Comparison of ENCODE assay signal across 17 mouse cellular contexts in the genomic region with DNA sequence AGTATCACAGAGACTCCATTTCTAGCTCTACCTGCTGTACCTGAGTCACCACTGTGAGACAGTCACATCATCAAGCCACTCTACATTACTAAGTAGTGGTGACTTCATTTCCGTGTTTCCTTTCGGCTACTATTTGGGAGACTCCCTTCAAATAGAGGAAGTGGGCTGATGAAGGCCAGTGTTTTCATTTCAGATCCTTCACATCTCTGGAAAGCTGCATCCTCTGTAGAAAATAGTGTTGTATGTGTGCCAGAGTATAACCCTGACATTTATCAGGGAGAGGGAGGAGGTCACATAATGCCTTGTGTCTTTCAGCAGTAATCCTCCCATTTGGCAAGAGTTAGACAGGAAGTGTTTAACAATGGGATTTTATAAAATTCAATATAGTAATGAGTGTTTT.
DNase-seq lines count a peak whose midpoint lies in the region; ATAC-seq and TF ChIP-seq lines count a peak whose summit lies in the region.
"Had no signal": no experiment of that assay in that cellular context is flagged by ENCODE, and none has a peak within 500 bp of the region (broad histone marks: within the 10 kb centered on the region; RNA-seq: fewer than 3 reads in every experiment).

No protein-coding gene starts in this region.

- H3K4me1 ChIP-seq in heart, adult 2 months (ENCODE audit: control insufficient read depth, insufficient read depth, low read length), result peaks cover 11% of the 10 kb centered on the region
- no peaks in the 10 kb centered on the region; the same call in 1 of the 2 replicates for H3K4me1 ChIP-seq in kidney, postnatal 0 days (replicated peaks; ENCODE audit: insufficient read depth, low read length)
- peaks cover 20% of the 10 kb centered on the region for H3K4me1 ChIP-seq in heart, embryonic 15.5 days (replicated peaks)
- no peaks in the 10 kb centered on the region for H3K4me1 ChIP-seq in hindbrain, embryonic 12.5 days
- H3K4me1 ChIP-seq: hindbrain, embryonic 10.5 days; limb, embryonic 13.5 days; stomach, embryonic 15.5 days had no signal

- peak; percentile 46; the same call in 1 of the 2 replicates for TF ChIP-seq POLR2A in heart, adult 2 months (IDR thresholded peaks at IDR 0.05; ENCODE audit: insufficient read depth, low read depth, low read length)

- no peak overlapping the region for H3K9ac ChIP-seq in heart, adult 2 months (ENCODE audit: low read depth, low read length)
- no peak overlapping the region for H3K9ac ChIP-seq in kidney, postnatal 0 days (ENCODE audit: low read depth, low read length)
- H3K9ac ChIP-seq in heart, embryonic 15.5 days, result no peak overlapping the region
- no peak overlapping the region for H3K9ac ChIP-seq in hindbrain, embryonic 12.5 days
- H3K9ac ChIP-seq: limb, embryonic 13.5 days; stomach, embryonic 15.5 days had no signal

- H3K27ac ChIP-seq in heart, adult 2 months, result peak overlapping the region; percentile 70
- H3K27ac ChIP-seq in kidney, postnatal 0 days, result 0 out of 2 replicates have a peak overlapping the region, but pooled peaks have one; percentile 8
- peak overlapping the region; percentile 14; the same call in 1 of the 2 replicates for H3K27ac ChIP-seq in heart, embryonic 15.5 days
- H3K27ac ChIP-seq in hindbrain, embryonic 12.5 days, result no peak overlapping the region
- H3K27ac ChIP-seq: hindbrain, embryonic 10.5 days; limb, embryonic 13.5 days; stomach, embryonic 15.5 days had no signal

- WGBS in heart, adult 2 months, result 33% methylated on average over 2 of the region's 2 CpGs
- WGBS in kidney, postnatal 0 days, result 77% methylated on average over 2 of the region's 2 CpGs
- WGBS in heart, embryonic 15.5 days, result 62% methylated on average over 2 of the region's 2 CpGs
- 95% methylated on average over 2 of the region's 2 CpGs for WGBS in hindbrain, embryonic 12.5 days

- DNase-seq in heart, adult 2 months, result peak in 1 of 2 experiments; percentile 17
- no peak for DNase-seq in heart, postnatal 36 days
- peak; percentile 66 for DNase-seq in kidney, postnatal 0 days (ENCODE audit: low spot score)
- DNase-seq in kidney, postnatal 4 days, result no peak
- DNase-seq in kidney, postnatal 14 days, result peak; percentile 36
- DNase-seq: cerebellum, postnatal 14 days; layer of hippocampus, adult 9-11 months; spleen, adult 18-20 months had no signal

- no peak overlapping the region for H3K4me2 ChIP-seq in kidney, postnatal 0 days (ENCODE audit: low read length)
- H3K4me2 ChIP-seq in heart, embryonic 15.5 days, result no peak overlapping the region
- H3K4me2 ChIP-seq in hindbrain, embryonic 12.5 days (replicated peaks), result no peak overlapping the region
- H3K4me2 ChIP-seq: limb, embryonic 13.5 days; stomach, embryonic 15.5 days had no signal

- intact Hi-C loops in heart, adult 2 months (cut with DNase I), result loop anchor here (5.0 to 10.0 kb wide), 5 partner anchors 78 to 675 kb away; no protein-coding TSS in a partner anchor
- intact Hi-C loops in heart, postnatal 36 days (cut with DNase I), result loop anchor here (2.0 to 10.0 kb wide), 3 partner anchors 77 to 675 kb away; no protein-coding TSS in a partner anchor

- no peaks in the 10 kb centered on the region for H3K27me3 ChIP-seq in heart, adult 2 months (ENCODE audit: control insufficient read depth, insufficient read depth, low read length)
- no peaks in the 10 kb centered on the region for H3K27me3 ChIP-seq in kidney, postnatal 0 days (ENCODE audit: insufficient read depth, low read length)
- H3K27me3 ChIP-seq in heart, embryonic 15.5 days, result no peaks in the 10 kb centered on the region
- no peaks in the 10 kb centered on the region for H3K27me3 ChIP-seq in hindbrain, embryonic 12.5 days
- H3K27me3 ChIP-seq: limb, embryonic 13.5 days; stomach, embryonic 15.5 days had no signal

- no peak for TF ChIP-seq CTCF in heart, adult 2 months (IDR thresholded peaks at IDR 0.05)
- no peak for TF ChIP-seq CTCF in kidney, postnatal 0 days (IDR thresholded peaks at IDR 0.05; ENCODE audit: low read depth)

- H3K36me3 ChIP-seq in heart, adult 2 months (ENCODE audit: control insufficient read depth, insufficient read depth, low read length), result peaks cover 42% of the 10 kb centered on the region
- H3K36me3 ChIP-seq in kidney, postnatal 0 days (ENCODE audit: insufficient read depth, low read length), result 0 out of 2 replicates have a peak, but pooled peaks cover 10% of the 10 kb centered on the region
- peaks cover 5% of the 10 kb centered on the region; the same call in 1 of the 2 replicates for H3K36me3 ChIP-seq in heart, embryonic 15.5 days
- 0 out of 2 replicates have a peak, but pooled peaks cover 2% of the 10 kb centered on the region for H3K36me3 ChIP-seq in hindbrain, embryonic 12.5 days
- H3K36me3 ChIP-seq: limb, embryonic 13.5 days; stomach, embryonic 15.5 days had no signal

- no peak overlapping the region for H3K4me3 ChIP-seq in heart, adult 2 months
- no peak overlapping the region for H3K4me3 ChIP-seq in kidney, postnatal 0 days (replicated peaks; ENCODE audit: low read depth, low read length)
- H3K4me3 ChIP-seq in heart, embryonic 15.5 days, result no peak overlapping the region
- no peak overlapping the region for H3K4me3 ChIP-seq in hindbrain, embryonic 12.5 days
- H3K4me3 ChIP-seq: hindbrain, embryonic 10.5 days; limb, embryonic 13.5 days; stomach, embryonic 15.5 days had no signal

- H3K9me3 ChIP-seq in kidney, postnatal 0 days (replicated peaks; ENCODE audit: low read length), result no peaks in the 10 kb centered on the region
- no peaks in the 10 kb centered on the region for H3K9me3 ChIP-seq in heart, embryonic 15.5 days (replicated peaks)
- no peaks in the 10 kb centered on the region for H3K9me3 ChIP-seq in hindbrain, embryonic 12.5 days (replicated peaks)
- H3K9me3 ChIP-seq: G1E; hindbrain, embryonic 10.5 days; limb, embryonic 13.5 days; stomach, embryonic 15.5 days had no signal

- H3K79me2 ChIP-seq in heart, adult 2 months (replicated peaks; ENCODE audit: control insufficient read depth, insufficient read depth, low read length), result no peaks in the 10 kb centered on the region; the same call in 1 of the 2 replicates

- no peak for TF ChIP-seq EP300 in heart, adult 2 months (IDR thresholded peaks at IDR 0.05; ENCODE audit: insufficient read depth, low read depth, low read length)

- peak; percentile 46; the same call in 1 of the 2 replicates for ATAC-seq in kidney, postnatal 0 days (replicated peaks; ENCODE audit: low FRiP score, low read depth)
- peak; percentile 78 for ATAC-seq in heart, embryonic 15.5 days (replicated peaks; ENCODE audit: insufficient number of reproducible peaks, insufficient read depth, low FRiP score, low read depth)
- ATAC-seq in hindbrain, embryonic 12.5 days (ENCODE audit: low FRiP score), result no peak
- ATAC-seq: forebrain, embryonic 14.5 days; intestine, postnatal 0 days; midbrain, embryonic 16.5 days had no signal

Comparison
In these comparisons a context has a peak if more than half of its experiments do, and no peak if none do; other contexts are left out.
1. DNase-seq: peak in kidney, postnatal 0 days (single experiment) and kidney, postnatal 14 days (single experiment); none in heart, postnatal 36 days (0 of 2) and kidney, postnatal 4 days (0 of 2).